ENCODE assay signal across 8 mouse cellular contexts in the genomic region with DNA sequence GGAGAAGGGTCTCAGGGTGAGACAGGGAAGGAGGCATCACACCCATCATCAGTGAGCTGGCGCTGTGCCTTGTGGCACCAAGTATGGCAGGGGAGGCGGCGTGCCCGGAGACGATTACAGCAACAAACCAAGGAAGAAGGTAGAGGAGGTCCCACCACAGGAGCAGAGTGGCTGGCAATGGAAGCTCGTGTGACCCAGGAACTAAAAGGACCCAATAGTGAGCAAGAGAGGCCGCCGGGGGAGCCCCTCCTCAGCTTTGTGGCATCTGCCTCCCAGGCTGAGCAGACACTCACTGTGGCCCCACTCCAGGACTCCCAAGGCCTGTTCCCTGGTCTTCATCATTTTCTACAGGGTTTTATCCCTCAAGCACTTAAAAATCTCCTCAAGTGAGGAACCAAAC. TPM values are rescaled to one million over a fixed set of nuclear protein-coding genes. Genes with fewer than 3 reads are reported as not detected.
DNase-seq lines count a peak whose midpoint lies in the region; ATAC-seq and TF ChIP-seq lines count a peak whose summit lies in the region.

No protein-coding gene starts in this region.

- peak overlapping the region; percentile 34; the same call in 1 of the 2 replicates for H3K9ac ChIP-seq in forebrain, postnatal 0 days
- peak overlapping the region; percentile 52 for H3K9ac ChIP-seq in neural tube, embryonic 14.5 days (replicated peaks; ENCODE audit: low read depth, low read length)

- H3K4me1 ChIP-seq in forebrain, postnatal 0 days (ENCODE audit: insufficient read depth) = no peaks in the 10 kb centered on the region; the same call in 1 of the 2 replicates
- peaks cover 5% of the 10 kb centered on the region for H3K4me1 ChIP-seq in neural tube, embryonic 14.5 days (ENCODE audit: control insufficient read depth, insufficient read depth, low read length)

- TF ChIP-seq CTCF in left cerebral cortex, adult 2 months (IDR thresholded peaks at IDR 0.05) = no peak
- TF ChIP-seq CTCF in forebrain, postnatal 0 days (IDR thresholded peaks at IDR 0.05; ENCODE audit: low read depth) = no peak

- H3K27me3 ChIP-seq in forebrain, postnatal 0 days (ENCODE audit: insufficient read depth, low read length) = no peaks in the 10 kb centered on the region
- H3K27me3 ChIP-seq in neural tube, embryonic 14.5 days (ENCODE audit: control insufficient read depth, insufficient read depth, low read length) = no peaks in the 10 kb centered on the region

- H3K27ac ChIP-seq in left cerebral cortex, adult 2 months = peak overlapping the region; percentile 91
- H3K27ac ChIP-seq in forebrain, postnatal 0 days (ENCODE audit: low read depth, low read length) = 0 out of 2 replicates have a peak overlapping the region, but pooled peaks have one; percentile 78
- H3K27ac ChIP-seq in neural tube, embryonic 14.5 days (ENCODE audit: low read depth, low read length) = peak overlapping the region; percentile 83

- ATAC-seq in forebrain, postnatal 0 days = no peak
- no peak for ATAC-seq in neural tube, embryonic 14.5 days (ENCODE audit: low read depth)

- H3K36me3 ChIP-seq in forebrain, postnatal 0 days (ENCODE audit: insufficient read depth) = peaks cover 67% of the 10 kb centered on the region
- H3K36me3 ChIP-seq in neural tube, embryonic 14.5 days (ENCODE audit: control insufficient read depth, insufficient read depth, low read length) = peaks cover 39% of the 10 kb centered on the region

- DNase-seq in left cerebral cortex, adult 2 months (ENCODE audit: extremely low spot score in 1 of 2, low spot score in 2 of 2) = no peak
- DNase-seq in left cerebral cortex, postnatal 14 days (ENCODE audit: low spot score in 2 of 2) = no peak
- peak; percentile 51 for DNase-seq in cerebellum, adult 8-10 months
- DNase-seq in forebrain, postnatal 0 days = no peak
- peak; percentile 35 to 40 for DNase-seq in kidney, postnatal 4 days
- DNase-seq in layer of hippocampus, adult 8-10 months (ENCODE audit: low spot score in 2 of 2) = no peak
- DNase-seq in adrenal gland, adult 8-10 months = no peak

- 74% methylated on average over 8 of the region's 8 CpGs for WGBS in forebrain, postnatal 0 days
- 84% methylated on average over 8 of the region's 8 CpGs for WGBS in neural tube, embryonic 14.5 days

- H3K4me2 ChIP-seq in forebrain, postnatal 0 days (ENCODE audit: low read depth) = no peak overlapping the region
- H3K4me2 ChIP-seq in neural tube, embryonic 14.5 days (ENCODE audit: low read depth, low read length) = peak overlapping the region; percentile 57; the same call in 1 of the 2 replicates

- intact Hi-C loops in left cerebral cortex, adult 2 months (cut with DNase I) = loop anchor here (1.0 kb wide), 1 partner anchor 12 kb away; the partner anchor contains the start of gene Tut1
- intact Hi-C loops in left cerebral cortex, postnatal 14 days (cut with DNase I) = no loop called here

- peak overlapping the region; percentile 80 for H3K4me3 ChIP-seq in left cerebral cortex, adult 2 months
- H3K4me3 ChIP-seq in forebrain, postnatal 0 days (ENCODE audit: low read depth, low read length) = no peak overlapping the region
- peak overlapping the region; percentile 64 for H3K4me3 ChIP-seq in neural tube, embryonic 14.5 days (ENCODE audit: low read depth, low read length)

- H3K9me3 ChIP-seq in forebrain, postnatal 0 days (ENCODE audit: low read length) = no peaks in the 10 kb centered on the region
- H3K9me3 ChIP-seq in neural tube, embryonic 14.5 days (ENCODE audit: control insufficient read depth, low read length) = no peaks in the 10 kb centered on the region

RNA-seq across cellular contexts. Expression of gene Eef1g, which starts 1.1 kb away (rescaled TPM):
- total RNA-seq in left cerebral cortex, adult 2 months (2021) = 100 to 1,000 TPM; 228 to 236 TPM
- 100 to 1,000 TPM; 188 to 198 TPM for total RNA-seq in left cerebral cortex, postnatal 14 days (2021)
- 524 and 615 TPM in 2 replicates for total RNA-seq in forebrain, postnatal 0 days (2014; rRNA removed)
- polyA plus RNA-seq in forebrain, postnatal 0 days (2015; fragmentation: Nextera tagmentation; extraction: Ambion mirVana) = 250 and 269 TPM in 2 replicates
- polyA plus RNA-seq in neural tube, embryonic 14.5 days (2014; fragmentation: Nextera tagmentation; extraction: Ambion mirVana) = 297 and 333 TPM in 2 replicates
- 100 to 1,000 TPM; 223 to 248 (median 236) TPM for total RNA-seq in layer of hippocampus, adult 8-10 months (2022)
- total RNA-seq in adrenal gland, adult 8-10 months (2022) = 100 to 1,000 TPM; 306 to 355 (median 328) TPM

RNA-seq across cellular contexts. Expression of gene Tut1, which starts 12.1 kb away (rescaled TPM):
- total RNA-seq in left cerebral cortex, adult 2 months (2021) = 10 to 100 TPM; 21.4 to 22.4 TPM
- 10 to 100 TPM; 16.7 to 16.8 TPM for total RNA-seq in left cerebral cortex, postnatal 14 days (2021)
- 20.8 and 24.5 TPM in 2 replicates for total RNA-seq in forebrain, postnatal 0 days (2014; rRNA removed)
- 14.8 and 17.6 TPM in 2 replicates for polyA plus RNA-seq in forebrain, postnatal 0 days (2015; fragmentation: Nextera tagmentation; extraction: Ambion mirVana)
- polyA plus RNA-seq in neural tube, embryonic 14.5 days (2014; fragmentation: Nextera tagmentation; extraction: Ambion mirVana) = 20.4 and 25.3 TPM in 2 replicates
- total RNA-seq in layer of hippocampus, adult 8-10 months (2022) = 10 to 100 TPM; 21.5 to 22.2 (median 21.9) TPM
- total RNA-seq in adrenal gland, adult 8-10 months (2022) = 10 to 100 TPM; 22.9 to 31.9 (median 26.8) TPM

RNA-seq across cellular contexts. Expression of gene Ahnak, which starts 23.3 kb away (rescaled TPM):
- 10 to 100 TPM; 22.5 to 32.2 TPM for total RNA-seq in left cerebral cortex, adult 2 months (2021)
- total RNA-seq in left cerebral cortex, postnatal 14 days (2021) = 10 to 100 TPM; 15.7 to 23.9 TPM
- 11.4 and 17.9 TPM in 2 replicates for total RNA-seq in forebrain, postnatal 0 days (2014; rRNA removed)
- polyA plus RNA-seq in forebrain, postnatal 0 days (2015; fragmentation: Nextera tagmentation; extraction: Ambion mirVana) = 3.2 and 3.9 TPM in 2 replicates
- polyA plus RNA-seq in neural tube, embryonic 14.5 days (2014; fragmentation: Nextera tagmentation; extraction: Ambion mirVana) = 2.7 and 3.7 TPM in 2 replicates
- 10 to 100 TPM; 27.0 to 32.2 (median 29.0) TPM for total RNA-seq in layer of hippocampus, adult 8-10 months (2022)
- 100 to 1,000 TPM; 122 to 227 (median 158) TPM for total RNA-seq in adrenal gland, adult 8-10 months (2022)

RNA-seq across cellular contexts. Expression of gene Mta2, which starts 24.1 kb away (rescaled TPM):
- 10 to 100 TPM; 55.5 to 55.6 TPM for total RNA-seq in left cerebral cortex, adult 2 months (2021)
- 10 to 100 TPM; 48.6 to 50.3 TPM for total RNA-seq in left cerebral cortex, postnatal 14 days (2021)
- total RNA-seq in forebrain, postnatal 0 days (2014; rRNA removed) = 71.2 and 86.4 TPM in 2 replicates
- 87.8 and 91.3 TPM in 2 replicates for polyA plus RNA-seq in forebrain, postnatal 0 days (2015; fragmentation: Nextera tagmentation; extraction: Ambion mirVana)
- polyA plus RNA-seq in neural tube, embryonic 14.5 days (2014; fragmentation: Nextera tagmentation; extraction: Ambion mirVana) = 29.1 and 33.7 TPM in 2 replicates
- 10 to 100 TPM; 53.7 to 66.5 (median 56.2) TPM for total RNA-seq in layer of hippocampus, adult 8-10 months (2022)
- total RNA-seq in adrenal gland, adult 8-10 months (2022) = 100 to 1,000 TPM in 2 of 4 experiments, 10 to 100 TPM in 2; 83.4 to 133 (median 102) TPM

RNA-seq across cellular contexts. Expression of gene Eml3, which starts 36.4 kb away (rescaled TPM):
- 10 to 100 TPM; 11.0 to 13.7 TPM for total RNA-seq in left cerebral cortex, adult 2 months (2021)
- total RNA-seq in left cerebral cortex, postnatal 14 days (2021) = 1 to 10 TPM; 7.4 to 9.0 TPM
- 5.1 and 7.3 TPM in 2 replicates for total RNA-seq in forebrain, postnatal 0 days (2014; rRNA removed)
- 7.5 and 8.1 TPM in 2 replicates for polyA plus RNA-seq in forebrain, postnatal 0 days (2015; fragmentation: Nextera tagmentation; extraction: Ambion mirVana)
- polyA plus RNA-seq in neural tube, embryonic 14.5 days (2014; fragmentation: Nextera tagmentation; extraction: Ambion mirVana) = 6.2 and 8.7 TPM in 2 replicates
- 10 to 100 TPM; 14.1 to 17.4 (median 15.3) TPM for total RNA-seq in layer of hippocampus, adult 8-10 months (2022)
- 10 to 100 TPM; 57.9 to 87.6 (median 79.6) TPM for total RNA-seq in adrenal gland, adult 8-10 months (2022)

Comparison
In these comparisons a context has a peak if more than half of its experiments do, and no peak if none do; other contexts are left out.
1. DNase-seq: peak in cerebellum, adult 8-10 months (single experiment) and kidney, postnatal 4 days (2 of 2); none in left cerebral cortex, adult 2 months (0 of 2), left cerebral cortex, postnatal 14 days (0 of 2), forebrain, postnatal 0 days (single experiment), layer of hippocampus, adult 8-10 months (0 of 2) and adrenal gland, adult 8-10 months (single experiment).
2. Peak in every context shown above with its lines, with median percentiles within 50 percentile points of each other: H3K27ac ChIP-seq.